27 mouse cellular contexts compared by ENCODE assay signal in genomic region chr7:130803251-130803825, GRCm38 (mm10). TPM values are rescaled to one million over a fixed set of nuclear protein-coding genes. Genes with fewer than 3 reads are reported as not detected.
A peak's percentile ranks its signal among the peaks of the same experiment; 100 is the strongest.
DNase-seq lines count a peak whose midpoint lies in the region; ATAC-seq and TF ChIP-seq lines count a peak whose summit lies in the region.
"Had no signal": no experiment of that assay in that cellular context is flagged by ENCODE, and none has a peak within 500 bp of the region (broad histone marks: within the 10 kb centered on the region; RNA-seq: fewer than 3 reads in every experiment).

No protein-coding gene starts in this region.

- no peaks in the 10 kb centered on the region for H3K36me3 ChIP-seq in forebrain, postnatal 0 days (ENCODE audit: insufficient read depth)
- H3K36me3 ChIP-seq: embryonic facial prominence, embryonic 13.5 days; forebrain, embryonic 10.5 days; forebrain, embryonic 15.5 days; kidney, embryonic 15.5 days; liver, embryonic 15.5 days; midbrain, embryonic 10.5 days; midbrain, embryonic 15.5 days; neural tube, embryonic 15.5 days had no signal

- TF ChIP-seq CTCF in cerebellum, adult 2 months (IDR thresholded peaks at IDR 0.05; ENCODE audit: borderline replicate concordance, insufficient read depth, low read depth, low read length), result no peak
- TF ChIP-seq CTCF in forebrain, postnatal 0 days (IDR thresholded peaks at IDR 0.05; ENCODE audit: low read depth), result no peak

- no peak overlapping the region for H3K9ac ChIP-seq in forebrain, postnatal 0 days
- H3K9ac ChIP-seq: embryonic facial prominence, embryonic 13.5 days; forebrain, embryonic 15.5 days; kidney, embryonic 15.5 days; liver, embryonic 15.5 days; lung, embryonic 14.5 days; midbrain, embryonic 15.5 days; neural tube, embryonic 15.5 days had no signal

- no peak overlapping the region for H3K4me3 ChIP-seq in cerebellum, adult 2 months (replicated peaks; ENCODE audit: insufficient read depth, low read depth, low read length)
- no peak overlapping the region for H3K4me3 ChIP-seq in forebrain, postnatal 0 days (ENCODE audit: low read depth, low read length)
- H3K4me3 ChIP-seq: embryonic facial prominence, embryonic 13.5 days; forebrain, embryonic 10.5 days; forebrain, embryonic 15.5 days; kidney, embryonic 15.5 days; liver, embryonic 15.5 days; midbrain, embryonic 10.5 days; midbrain, embryonic 15.5 days; neural tube, embryonic 15.5 days had no signal

- no peak for TF ChIP-seq POLR2A in cerebellum, adult 2 months (IDR thresholded peaks at IDR 0.05; ENCODE audit: borderline replicate concordance, insufficient read depth, low read length)

- ATAC-seq in forebrain, postnatal 0 days, result no peak
- ATAC-seq: forebrain, embryonic 15.5 days; hindbrain, embryonic 16.5 days; midbrain, embryonic 15.5 days had no signal

- WGBS in cerebellum, adult 2 months, result 86% methylated on average over 8 of the region's 8 CpGs
- 58% methylated on average over 8 of the region's 8 CpGs for WGBS in forebrain, postnatal 0 days

- H3K27ac ChIP-seq in cerebellum, adult 2 months (ENCODE audit: insufficient read depth, low read length), result peak overlapping the region; percentile 27; the same call in 1 of the 2 replicates
- H3K27ac ChIP-seq in forebrain, postnatal 0 days (ENCODE audit: low read depth, low read length), result no peak overlapping the region
- H3K27ac ChIP-seq: embryonic facial prominence, embryonic 13.5 days; forebrain, embryonic 10.5 days; forebrain, embryonic 15.5 days; kidney, embryonic 15.5 days; liver, embryonic 15.5 days; midbrain, embryonic 10.5 days; midbrain, embryonic 15.5 days; neural tube, embryonic 15.5 days had no signal

- H3K9me3 ChIP-seq in forebrain, postnatal 0 days (ENCODE audit: low read length), result no peaks in the 10 kb centered on the region
- H3K9me3 ChIP-seq: embryonic facial prominence, embryonic 13.5 days; forebrain, embryonic 10.5 days; forebrain, embryonic 15.5 days; kidney, embryonic 15.5 days; liver, embryonic 15.5 days; midbrain, embryonic 10.5 days; midbrain, embryonic 15.5 days; neural tube, embryonic 15.5 days had no signal

- no peak overlapping the region for H3K4me2 ChIP-seq in forebrain, postnatal 0 days (ENCODE audit: low read depth)
- H3K4me2 ChIP-seq: embryonic facial prominence, embryonic 13.5 days; forebrain, embryonic 15.5 days; kidney, embryonic 15.5 days; liver, embryonic 15.5 days; lung, embryonic 14.5 days; midbrain, embryonic 15.5 days; neural tube, embryonic 15.5 days had no signal

- no peaks in the 10 kb centered on the region for H3K27me3 ChIP-seq in cerebellum, adult 2 months (ENCODE audit: control insufficient read depth, insufficient read depth, low read length)
- no peaks in the 10 kb centered on the region for H3K27me3 ChIP-seq in forebrain, postnatal 0 days (ENCODE audit: insufficient read depth, low read length)
- H3K27me3 ChIP-seq: embryonic facial prominence, embryonic 13.5 days; forebrain, embryonic 15.5 days; kidney, embryonic 15.5 days; liver, embryonic 15.5 days; midbrain, embryonic 15.5 days; neural tube, embryonic 15.5 days had no signal

- peaks cover 8% of the 10 kb centered on the region; the same call in 1 of the 2 replicates for H3K4me1 ChIP-seq in cerebellum, adult 2 months (ENCODE audit: control insufficient read depth, insufficient read depth, low read length)
- H3K4me1 ChIP-seq in forebrain, postnatal 0 days (ENCODE audit: insufficient read depth), result no peaks in the 10 kb centered on the region
- H3K4me1 ChIP-seq: forebrain, embryonic 15.5 days; midbrain, embryonic 15.5 days had no signal

- no peak for DNase-seq in cerebellum, adult 2 months
- DNase-seq in cerebellum, postnatal 4 days (ENCODE audit: low spot score in 2 of 2), result no peak
- DNase-seq in right cerebral cortex, adult 18-20 months, result peak; percentile 16
- no peak for DNase-seq in right cerebral cortex, postnatal 25 days
- DNase-seq in adrenal gland, postnatal 25 days, result peak; percentile 30
- no peak for DNase-seq in forebrain, postnatal 0 days
- DNase-seq in embryo, embryonic 10.5 days (ENCODE audit: low spot score), result no peak
- DNase-seq: cerebellum, adult 9-10 months; cerebellum, postnatal 36 days; gastrocnemius, postnatal 10 days; kidney, adult 18-20 months; kidney, postnatal 25 days; lung, embryonic 14.5 days had no signal

RNA-seq across cellular contexts. Expression of gene Btbd16, which starts 29.5 kb away (rescaled TPM):
- polyA plus RNA-seq in cerebellum, adult 2 months (2012; rRNA removed), result 0.44 and 0.47 TPM in 2 replicates
- not detected in 2 replicates for total RNA-seq in adrenal gland, postnatal 25 days (2021)
- total RNA-seq in forebrain, postnatal 0 days (2014; rRNA removed), result 0.10 and 0.31 TPM in 2 replicates
- 0.26 and 0.41 TPM in 2 replicates for polyA plus RNA-seq in forebrain, postnatal 0 days (2015; fragmentation: Nextera tagmentation; extraction: Ambion mirVana)
- total RNA-seq: heart, postnatal 25 days; liver, adult 2 months had no signal
- polyA plus RNA-seq: embryonic facial prominence, embryonic 13.5 days; forebrain, embryonic 10.5 days; forebrain, embryonic 15.5 days; heart, embryonic 14.5 days; hindbrain, embryonic 11.5 days; hindbrain, embryonic 16.5 days; kidney, embryonic 15.5 days; limb, embryonic 11.5 days; liver, embryonic 15.5 days; lung, embryonic 14.5 days; midbrain, embryonic 10.5 days; midbrain, embryonic 15.5 days; neural tube, embryonic 15.5 days had no signal

Comparison
In these comparisons a context has a peak if more than half of its experiments do, and no peak if none do; other contexts are left out.
1. DNase-seq: peak in right cerebral cortex, adult 18-20 months (single experiment) and adrenal gland, postnatal 25 days (single experiment); none in cerebellum, adult 2 months (0 of 2), cerebellum, postnatal 4 days (0 of 2), right cerebral cortex, postnatal 25 days (single experiment), forebrain, postnatal 0 days (single experiment) and embryo, embryonic 10.5 days (single experiment).